Mouse (Mus musculus) embryonic fibroblast, embryonic 13.5 days (primary cell): Measurements from ENCODE around the gene Zfp37.

ENCODE experiments used
- CTCF ChIP-seq: IDR thresholded peaks from 2 replicates; pipeline ENCODE4 v1.5.1; 2011; ENCODE audit warnings: mild to moderate bottlenecking, control low read depth, low read length, moderate library complexity, borderline replicate concordance; ENCODE audit not compliant: insufficient read depth
- POLR2A ChIP-seq: IDR thresholded peaks from 2 replicates; pipeline ENCODE4 v1.6.1; 2011; ENCODE audit warnings: low read depth, mild to moderate bottlenecking, control low read depth, low read length, moderate library complexity

- TF ChIP-seq CTCF (no peak), POLR2A (no peak)
These were observed 30.8 kb downstream of the Zfp37 start for GRCm38 (mm10) chr4:62199923-62200529.
